Mouse (Mus musculus) kidney, postnatal 10 days (tissue): ENCODE measurements around the gene Chd4.

Experiments
- DNase-seq: peaks from one replicate; pipeline ENCODE4 v3.0.0; 2021; ENCODE audit warnings: mixed read lengths

The Chd4 gene

GRCm38 (mm10) chr6:125143904-125144303 lies 48.1 kb downstream of the Chd4 start:
- no peak for DNase-seq

- peak; percentile 93 for DNase-seq
These were observed 49.2 kb downstream of the Chd4 start, which contains the start of gene Iffo1 for GRCm38 (mm10) chr6:125145001-125145400. Gene Iffo1 (plus strand): TSS chr6:125145241.

GRCm38 (mm10) chr6:125145479-125145951 lies 49.7 kb downstream of the Chd4 start:
- no peak for DNase-seq

- no peak for DNase-seq
These were observed 50.4 kb downstream of the Chd4 start for GRCm38 (mm10) chr6:125146148-125146547.

- peak; percentile 57 for DNase-seq
These were observed 51.0 kb downstream of the Chd4 start for GRCm38 (mm10) chr6:125146797-125147196.

- no peak for DNase-seq
These were observed 51.5 kb downstream of the Chd4 start for GRCm38 (mm10) chr6:125147329-125147728.

- DNase-seq, result peak; percentile 62
These were observed 52.6 kb downstream of the Chd4 start for GRCm38 (mm10) chr6:125148251-125148925.

- DNase-seq, result peak; percentile 80
These were observed 53.3 kb downstream of the Chd4 start for GRCm38 (mm10) chr6:125148926-125149568.

- no peak for DNase-seq
These were observed 53.8 kb downstream of the Chd4 start for GRCm38 (mm10) chr6:125149569-125149950.

GRCm38 (mm10) chr6:125152212-125153017 lies 56.6 kb downstream of the Chd4 start:
- peak; percentile 37 for DNase-seq

GRCm38 (mm10) chr6:125153018-125153389 lies 57.2 kb downstream of the Chd4 start:
- DNase-seq, result no peak

- no peak for DNase-seq
These were observed 57.9 kb downstream of the Chd4 start for GRCm38 (mm10) chr6:125153682-125154081.

GRCm38 (mm10) chr6:125154550-125154949 lies 58.8 kb downstream of the Chd4 start:
- DNase-seq, result peak; percentile 41

- DNase-seq, result no peak
These were observed 59.5 kb downstream of the Chd4 start for GRCm38 (mm10) chr6:125155262-125155661.

- DNase-seq, result no peak
These were observed 60.7 kb downstream of the Chd4 start for GRCm38 (mm10) chr6:125156491-125156890.

- DNase-seq, result no peak
These were observed 61.3 kb downstream of the Chd4 start for GRCm38 (mm10) chr6:125156903-125157614.

- no peak for DNase-seq
These were observed 63.2 kb downstream of the Chd4 start for GRCm38 (mm10) chr6:125158944-125159492.

- DNase-seq, result no peak
These were observed 64.2 kb downstream of the Chd4 start for GRCm38 (mm10) chr6:125159773-125160557.

- DNase-seq, result no peak
These were observed 64.7 kb downstream of the Chd4 start for GRCm38 (mm10) chr6:125160558-125160853.

GRCm38 (mm10) chr6:125160854-125161760 lies 65.3 kb downstream of the Chd4 start:
- DNase-seq, result peak; percentile 84

GRCm38 (mm10) chr6:125161971-125162370 lies 66.2 kb downstream of the Chd4 start:
- DNase-seq, result peak; percentile 81
